Mouse (Mus musculus) heart, postnatal 0 days (tissue): ENCODE measurements around the gene A430078G23Rik. TPM values are rescaled to one million over a fixed set of nuclear protein-coding genes. Genes with fewer than 3 reads are reported as not detected.
"Not testable (repeated sequence)": the region's sequence is repeated elsewhere in the genome, so short reads cannot be mapped to it uniquely, and the experiment has no call there.

Experiments used
- ATAC-seq: fragments of 200-750 bp; cut with Nextera tagmentation; 2 replicates; pipeline ENCODE4 v1.8.0; 2017; ENCODE audit warnings: low read depth, moderate number of reproducible peaks, moderate library complexity; ENCODE audit not compliant: insufficient read depth
- DNase-seq: peaks from one replicate; pipeline ENCODE4 v3.0.0-alpha.2; 2016; ENCODE audit warnings: low spot score
- H3K27ac ChIP-seq: fragments of 300-500 bp; sonication (generic); 2 replicates; pipeline ENCODE4 v1.5.1; 2014; ENCODE audit warnings: low read depth, mild to moderate bottlenecking
- H3K27me3 ChIP-seq: fragments of 300-500 bp; sonication (generic); 2 replicates; pipeline ENCODE4 v1.6.1; 2014; ENCODE audit warnings: low read length, mixed read lengths; ENCODE audit not compliant: control insufficient read depth, insufficient read depth
- H3K36me3 ChIP-seq: fragments of 300-500 bp; sonication (generic); replicated peaks from 2 replicates; pipeline ENCODE4 v1.6.1; 2014; ENCODE audit warnings: low read length, mixed read lengths; ENCODE audit not compliant: control insufficient read depth, insufficient read depth
- H3K4me1 ChIP-seq: fragments of 300-500 bp; sonication (generic); 2 replicates; pipeline ENCODE4 v1.6.1; 2014; ENCODE audit warnings: antibody characterized with exemption; ENCODE audit not compliant: control insufficient read depth, insufficient read depth
- H3K4me2 ChIP-seq: fragments of 300-500 bp; sonication (generic); 2 replicates; pipeline ENCODE4 v1.6.1; 2014; ENCODE audit warnings: low read depth, mild to moderate bottlenecking, low read length, moderate library complexity
- H3K4me3 ChIP-seq: fragments of 300-500 bp; sonication (generic); 2 replicates; pipeline ENCODE4 v1.5.1; 2014; ENCODE audit warnings: low read depth, low read length
- H3K9ac ChIP-seq: fragments of 300-500 bp; sonication (generic); replicated peaks from 2 replicates; pipeline ENCODE4 v1.6.1; 2014; ENCODE audit warnings: low read depth, low read length, mixed read lengths
- H3K9me3 ChIP-seq: fragments of 300-500 bp; sonication (generic); replicated peaks from 2 replicates; pipeline ENCODE4 v1.6.1; 2016; ENCODE audit warnings: low read length; ENCODE audit not compliant: control insufficient read depth
- CTCF ChIP-seq: IDR thresholded peaks from 2 replicates; pipeline ENCODE4 v1.5.1; 2016; ENCODE audit warnings: antibody characterized with exemption, control low read depth, low read depth
- EP300 ChIP-seq: IDR thresholded peaks from 2 replicates; pipeline ENCODE4 v1.6.1; 2016; ENCODE audit warnings: antibody characterized with exemption, low read depth
- WGBS: fragments of 180-500 bp; shearing (Covaris S2); extraction: QIAGEN DNeasy Blood & Tissue Kit; methylation state at CpG from one replicate; pipeline ENCODE4 v1.1.7; 2014; 5-methylcytosine and 5-hydroxymethylcytosine counted together
- polyA plus RNA-seq: library from polyadenylated mRNA; unstranded; fragments of >200 nt; fragmentation: Nextera tagmentation; extraction: Ambion mirVana; gene quantifications from 2 replicates; pipeline ENCODE4 v1.2.1, GENCODE M21; 2015
- total RNA-seq: library from RNA; depleted of rRNA; stranded (reverse); fragments of >200 nt; gene quantifications from 2 replicates; pipeline ENCODE4 v1.2.3, GENCODE M21; 2014; ENCODE audit warnings: low replicate concordance; rRNA removed

A430078G23Rik gene
- 0.89 TPM in 1 of 2 replicates, not detected in the other for total RNA-seq
- not detected in 2 replicates for polyA plus RNA-seq

DNA sequence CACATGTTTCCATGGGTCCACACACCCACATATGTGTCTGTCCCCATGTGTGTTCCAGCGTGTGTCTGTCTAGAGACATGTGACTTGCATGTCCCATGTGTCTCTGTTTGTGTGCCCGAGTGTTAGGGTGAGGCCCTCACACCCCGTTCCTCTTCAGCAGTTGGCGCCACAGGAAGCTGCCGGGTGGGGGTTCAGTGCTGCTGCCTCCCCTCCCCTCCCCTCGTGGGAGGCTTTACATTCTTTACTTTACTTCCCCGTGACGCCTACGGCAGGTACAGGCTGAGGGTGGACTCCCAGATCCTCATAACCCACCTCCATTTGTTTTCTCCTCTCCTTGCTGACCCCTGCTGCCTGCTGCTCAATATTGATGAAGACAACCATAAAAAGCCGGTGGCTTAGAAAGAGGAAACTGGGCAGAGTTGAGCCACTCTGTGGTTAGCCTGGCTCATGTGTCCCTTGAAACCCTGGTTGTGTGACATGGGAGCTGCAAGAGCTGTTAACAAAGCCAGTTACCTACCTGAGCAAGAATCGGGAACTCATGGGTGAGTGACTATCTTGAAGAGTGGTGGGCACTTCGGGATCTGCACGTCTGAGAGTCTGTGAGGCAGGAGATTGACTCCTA, at the start of gene A430078G23Rik:
Gene A430078G23Rik, plus strand, starts transcription at position 227 of the 622 bp plus-strand sequence.
- H3K27me3 ChIP-seq, result no peaks in the 10 kb centered on the region
- H3K27ac ChIP-seq, result peak within 1 kb of the TSS; percentile 11; the same call in 1 of the 2 replicates
- TF ChIP-seq EP300, result no peak
- TF ChIP-seq CTCF, result no peak
- H3K4me2 ChIP-seq, result peak within 1 kb of the TSS; percentile 1; the same call in 1 of the 2 replicates
- 63% methylated on average over 13 of the region's 13 CpGs for WGBS
- H3K36me3 ChIP-seq, result no peaks in the 10 kb centered on the region
- ATAC-seq, result no peak
- H3K4me1 ChIP-seq, result no peaks in the 10 kb centered on the region
- peak within 1 kb of the TSS; percentile 26; the same call in 1 of the 2 replicates for H3K4me3 ChIP-seq
- DNase-seq, result no peak
- H3K9me3 ChIP-seq, result no peaks in the 10 kb centered on the region
- no peak within 1 kb of the TSS for H3K9ac ChIP-seq

DNA sequence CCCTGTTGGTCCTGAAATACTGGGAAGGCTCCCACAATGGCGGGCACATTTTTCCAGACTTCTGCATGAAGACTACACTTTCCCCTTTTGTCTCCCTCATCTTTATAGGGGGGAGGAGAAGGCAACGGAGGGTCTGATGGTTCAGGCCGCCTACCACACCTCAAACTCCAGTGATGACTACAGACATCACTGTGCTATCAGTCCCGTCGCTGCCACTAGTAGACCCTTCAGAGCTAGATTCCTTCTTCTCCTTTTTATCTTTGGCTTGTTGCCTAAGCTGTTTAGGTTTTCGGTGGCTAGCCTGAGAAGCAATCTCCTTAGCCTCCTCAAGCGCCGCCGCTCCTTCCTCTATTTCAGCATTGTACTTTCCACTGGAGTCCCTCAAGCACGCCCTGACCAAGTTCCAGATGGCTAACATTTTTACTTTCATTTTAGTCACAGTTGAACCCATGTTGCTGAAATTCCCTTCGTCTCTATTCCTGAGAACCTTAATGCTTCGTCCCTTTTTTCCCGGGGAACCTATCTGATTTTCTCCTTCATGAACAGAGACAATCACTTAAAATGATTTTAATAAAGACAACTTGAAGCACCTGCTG, 44.9 kb upstream of the A430078G23Rik start:
- H3K9me3 ChIP-seq, H3K27me3 ChIP-seq, H3K27ac ChIP-seq, H3K4me2 ChIP-seq, DNase-seq, H3K36me3 ChIP-seq, H3K4me1 ChIP-seq, H3K4me3 ChIP-seq, ATAC-seq, H3K9ac ChIP-seq: not testable (repeated sequence)
- 79% methylated on average over 13 of the region's 13 CpGs for WGBS

DNA sequence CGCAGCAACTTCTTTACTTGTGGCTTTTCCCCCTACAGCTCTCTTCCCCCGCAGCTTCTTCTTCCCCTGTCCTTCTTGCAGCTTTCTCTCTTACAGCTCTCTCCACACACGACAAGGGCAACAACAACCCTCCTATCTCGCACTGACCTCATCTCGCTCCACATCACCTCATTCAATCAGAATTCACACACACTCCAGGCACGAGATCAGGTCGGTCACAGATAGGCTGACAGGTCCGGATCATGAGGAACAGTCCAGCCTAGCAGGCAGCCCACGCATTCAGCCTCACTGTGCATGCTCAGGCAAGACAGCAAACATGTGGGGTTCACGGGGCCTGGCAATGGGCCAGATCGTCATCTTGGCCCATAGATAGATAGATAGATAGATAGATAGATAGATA, 43.6 kb upstream of the A430078G23Rik start:
- no peak overlapping the region for H3K27ac ChIP-seq
- H3K36me3 ChIP-seq, result no peaks in the 10 kb centered on the region
- H3K4me3 ChIP-seq, result no peak overlapping the region
- no peak for ATAC-seq
- WGBS, result 66% methylated on average over 11 of the region's 11 CpGs
- H3K9me3 ChIP-seq, result no peaks in the 10 kb centered on the region
- no peak overlapping the region for H3K9ac ChIP-seq
- TF ChIP-seq CTCF, result no peak
- no peak for TF ChIP-seq EP300
- H3K4me1 ChIP-seq, result no peaks in the 10 kb centered on the region
- DNase-seq, result no peak
- H3K4me2 ChIP-seq, result no peak overlapping the region
- H3K27me3 ChIP-seq, result no peaks in the 10 kb centered on the region

DNA sequence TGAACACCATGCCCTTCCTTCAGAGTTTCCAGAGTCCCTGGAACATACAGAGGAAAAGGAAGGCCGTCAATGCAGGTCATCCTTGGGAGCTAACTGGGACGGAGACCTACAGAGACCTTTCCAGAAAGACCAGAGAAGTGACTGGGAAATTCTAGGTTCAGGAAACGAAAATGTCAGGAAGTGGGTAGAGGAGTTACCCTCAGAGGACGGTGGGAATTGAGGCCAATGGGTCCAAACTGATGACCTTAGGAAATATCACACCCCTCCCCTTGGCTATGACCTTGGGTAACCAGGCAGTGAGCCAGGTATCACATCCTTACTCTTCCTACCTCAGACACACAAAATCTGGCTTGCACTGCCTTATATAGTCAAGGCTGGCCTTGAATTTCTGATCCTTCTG, 41.7 kb upstream of the A430078G23Rik start:
- no peaks in the 10 kb centered on the region for H3K9me3 ChIP-seq
- ATAC-seq, result no peak
- DNase-seq, result no peak
- H3K9ac ChIP-seq, result no peak overlapping the region
- no peaks in the 10 kb centered on the region for H3K27me3 ChIP-seq
- TF ChIP-seq EP300, result no peak
- TF ChIP-seq CTCF, result no peak
- H3K4me1 ChIP-seq, result no peaks in the 10 kb centered on the region
- no peaks in the 10 kb centered on the region for H3K36me3 ChIP-seq
- 56% methylated on average over 4 of the region's 4 CpGs for WGBS
- H3K4me3 ChIP-seq, result no peak overlapping the region
- H3K4me2 ChIP-seq, result no peak overlapping the region
- no peak overlapping the region for H3K27ac ChIP-seq

DNA sequence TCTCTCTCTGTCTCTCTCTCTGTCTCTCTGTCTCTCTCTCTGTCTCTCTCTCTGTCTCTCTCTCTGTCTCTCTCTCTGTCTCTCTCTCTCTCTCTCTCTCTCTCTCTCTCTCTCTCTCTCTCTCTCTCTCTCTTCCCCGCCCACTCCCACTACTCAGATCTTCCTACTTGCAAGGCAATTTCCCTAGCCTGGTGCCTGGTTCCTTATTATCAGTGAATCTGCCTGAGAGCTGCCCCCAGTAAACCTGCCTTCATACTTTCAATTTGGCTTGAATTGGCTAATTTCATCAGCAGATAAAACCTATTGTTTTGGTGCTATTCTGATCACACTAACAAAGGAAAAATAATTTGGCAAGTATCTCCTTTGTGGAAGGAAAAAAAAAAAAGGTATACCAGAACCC, 39.8 kb upstream of the A430078G23Rik start:
- not testable (repeated sequence) for DNase-seq
- WGBS, result 56% methylated on average over 1 of the region's 1 CpGs
- 0 out of 2 replicates have a peak overlapping the region, but pooled peaks have one; percentile 3 for H3K27ac ChIP-seq

DNA sequence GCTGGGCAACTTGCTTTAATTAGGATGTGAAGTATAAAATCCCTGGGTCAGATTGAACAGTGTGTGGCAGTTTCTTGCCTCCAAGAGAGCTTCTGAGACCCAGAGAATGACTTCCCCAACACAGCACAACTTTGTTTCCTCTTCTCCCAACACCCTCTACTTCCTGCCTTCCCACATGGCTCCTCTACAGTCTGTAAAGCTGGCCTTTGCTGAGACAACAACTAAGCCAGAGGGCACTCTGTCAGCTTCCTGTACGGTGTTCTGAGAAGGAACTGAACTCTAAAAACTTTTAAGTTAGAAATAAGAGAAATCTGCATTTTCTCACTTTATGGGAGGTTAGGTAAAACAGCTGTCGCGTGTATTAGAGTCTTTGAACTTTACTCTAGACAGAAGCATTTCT, 39.4 kb upstream of the A430078G23Rik start:
- Histone ChIP-seq H3K4me3 (no peak overlapping the region), H3K4me1 (no peaks in the 10 kb centered on the region), H3K27me3 (no peaks in the 10 kb centered on the region), H3K9me3 (no peaks in the 10 kb centered on the region), H3K4me2 (no peak overlapping the region), H3K36me3 (no peaks in the 10 kb centered on the region), H3K9ac (no peak overlapping the region), H3K27ac (peak overlapping the region; percentile 3; the same call in 1 of the 2 replicates)
- no peak for DNase-seq
- TF ChIP-seq EP300 (no peak), CTCF (no peak)
- no peak for ATAC-seq
- WGBS, result 61% methylated on average over 3 of the region's 3 CpGs

More for the DNA sequence above, 39.8 kb upstream of the A430078G23Rik start:
- H3K36me3 ChIP-seq, H3K4me1 ChIP-seq, H3K9ac ChIP-seq, H3K4me3 ChIP-seq, H3K9me3 ChIP-seq, H3K27me3 ChIP-seq, ATAC-seq, H3K4me2 ChIP-seq: not testable (repeated sequence)
